Mouse (Mus musculus) intestine, postnatal 0 days (tissue): ENCODE results near the gene Gm49378. TPM values are rescaled to one million over a fixed set of nuclear protein-coding genes. Genes with fewer than 3 reads are reported as not detected.

Experiments
- ATAC-seq: fragments of 200-750 bp; cut with Nextera tagmentation; 2 replicates; pipeline ENCODE4 v1.8.0; 2017; ENCODE audit warnings: mild to moderate bottlenecking, moderate TSS enrichment, moderate library complexity
- H3K27ac ChIP-seq: fragments of 300-500 bp; sonication (generic); 2 replicates; pipeline ENCODE4 v1.5.1; 2014; ENCODE audit warnings: mild to moderate bottlenecking, low read depth, low read length, moderate library complexity
- H3K27me3 ChIP-seq: fragments of 300-500 bp; sonication (generic); replicated peaks from 2 replicates; pipeline ENCODE4 v1.6.1; 2014; ENCODE audit warnings: low read length, mixed read lengths; ENCODE audit not compliant: control insufficient read depth, insufficient read depth
- H3K36me3 ChIP-seq: fragments of 300-500 bp; sonication (generic); 2 replicates; pipeline ENCODE4 v1.6.1; 2014; ENCODE audit warnings: mild to moderate bottlenecking, moderate library complexity; ENCODE audit not compliant: control insufficient read depth, insufficient read depth
- H3K4me1 ChIP-seq: fragments of 300-500 bp; sonication (generic); replicated peaks from 2 replicates; pipeline ENCODE4 v1.6.1; 2014; ENCODE audit warnings: antibody characterized with exemption, low read length, mixed read lengths; ENCODE audit not compliant: control insufficient read depth, insufficient read depth
- H3K4me2 ChIP-seq: fragments of 300-500 bp; sonication (generic); replicated peaks from 2 replicates; pipeline ENCODE4 v1.6.1; 2014; ENCODE audit warnings: low read depth, mild to moderate bottlenecking, moderate library complexity
- H3K4me3 ChIP-seq: fragments of 300-500 bp; sonication (generic); 2 replicates; pipeline ENCODE4 v1.5.1; 2014; ENCODE audit warnings: low read depth, low read length
- H3K9ac ChIP-seq: fragments of 300-500 bp; sonication (generic); 2 replicates; pipeline ENCODE4 v1.6.1; 2014; ENCODE audit warnings: mild to moderate bottlenecking, low read depth, low read length
- H3K9me3 ChIP-seq: fragments of 300-500 bp; sonication (generic); 2 replicates; pipeline ENCODE4 v1.6.1; 2016; ENCODE audit warnings: mixed run types; ENCODE audit not compliant: control insufficient read depth
- CTCF ChIP-seq: sonication (generic); IDR thresholded peaks from 2 replicates; pipeline ENCODE4 v1.5.1; 2016; ENCODE audit warnings: low read depth, mild to moderate bottlenecking, control low read depth, antibody characterized with exemption, moderate library complexity
- WGBS: fragments of 180-500 bp; shearing (Covaris S2); extraction: QIAGEN DNeasy Blood & Tissue Kit; methylation state at CpG from one replicate; pipeline ENCODE4 v1.1.7; 2014; 5-methylcytosine and 5-hydroxymethylcytosine counted together
- polyA plus RNA-seq: library from polyadenylated mRNA; unstranded; fragments of >200 nt; fragmentation: Nextera tagmentation; extraction: Ambion mirVana; gene quantifications from 2 replicates; pipeline ENCODE4 v1.2.1, GENCODE M21; 2015

Gene Gm49378
- polyA plus RNA-seq, 1 experiment from 2014 or later, result 2.3 TPM

- Histone ChIP-seq H3K4me1 (no peaks in the 10 kb centered on the region), H3K27ac (no peak overlapping the region), H3K9me3 (no peaks in the 10 kb centered on the region), H3K36me3 (peaks cover 86% of the 10 kb centered on the region), H3K9ac (0 out of 2 replicates have a peak overlapping the region, but pooled peaks have one; percentile 17), H3K4me3 (no peak overlapping the region), H3K27me3 (no peaks in the 10 kb centered on the region), H3K4me2 (no peak overlapping the region)
- TF ChIP-seq CTCF, result no peak
- WGBS, result 95% methylated on average over 21 of the region's 21 CpGs
- ATAC-seq, result no peak
These were observed 38.9 kb downstream of the Gm49378 start for GRCm38 (mm10) chr14:55598521-55599390.

GRCm38 (mm10) chr14:55596036-55596690, 41.5 kb downstream of the Gm49378 start:
- 0 out of 2 replicates have a peak overlapping the region, but pooled peaks have one; percentile 21 for H3K27ac ChIP-seq
- H3K36me3 ChIP-seq, result peaks cover 63% of the 10 kb centered on the region
- no peak for TF ChIP-seq CTCF
- H3K4me1 ChIP-seq, result peaks cover 6% of the 10 kb centered on the region; the same call in 1 of the 2 replicates
- H3K27me3 ChIP-seq, result no peaks in the 10 kb centered on the region
- no peak overlapping the region for H3K4me3 ChIP-seq
- H3K9ac ChIP-seq, result no peak overlapping the region
- H3K4me2 ChIP-seq, result no peak overlapping the region
- ATAC-seq, result no peak
- WGBS, result 85% methylated on average over 13 of the region's 13 CpGs
- no peaks in the 10 kb centered on the region for H3K9me3 ChIP-seq

- WGBS, result 2% methylated on average over 16 of the region's 16 CpGs
- no peaks in the 10 kb centered on the region for H3K9me3 ChIP-seq
- ATAC-seq, result no peak
These were observed 45.5 kb downstream of the Gm49378 start for GRCm38 (mm10) chr14:55592226-55592625.

GRCm38 (mm10) chr14:55591331-55591891, 46.3 kb downstream of the Gm49378 start, which contains the start of gene Rnf31:
Rnf31 (plus strand) TSS chr14:55591708.
- peak within 1 kb of the TSS; percentile 90 for H3K4me2 ChIP-seq
- under 1% methylated on average over 33 of the region's 33 CpGs for WGBS
- peak; percentile 90 for ATAC-seq
- peaks cover 45% of the 10 kb centered on the region for H3K36me3 ChIP-seq
- peak within 1 kb of the TSS; percentile 86 for H3K9ac ChIP-seq
- H3K4me3 ChIP-seq, result peak within 1 kb of the TSS; percentile 94
- peak within 1 kb of the TSS; percentile 90 for H3K27ac ChIP-seq
- H3K9me3 ChIP-seq, result no peaks in the 10 kb centered on the region
- TF ChIP-seq CTCF, result no peak
- no peaks in the 10 kb centered on the region for H3K27me3 ChIP-seq
- H3K4me1 ChIP-seq, result peaks cover 6% of the 10 kb centered on the region; the same call in 1 of the 2 replicates

More at GRCm38 (mm10) chr14:55592226-55592625, 45.5 kb downstream of the Gm49378 start:
- TF ChIP-seq CTCF, result no peak
- peaks cover 6% of the 10 kb centered on the region; the same call in 1 of the 2 replicates for H3K4me1 ChIP-seq
- no peaks in the 10 kb centered on the region for H3K27me3 ChIP-seq
- peak overlapping the region; percentile 90 for H3K4me2 ChIP-seq
- peak overlapping the region; percentile 94 for H3K4me3 ChIP-seq
- peak overlapping the region; percentile 90 for H3K27ac ChIP-seq
- peak overlapping the region; percentile 86 for H3K9ac ChIP-seq
- H3K36me3 ChIP-seq, result peaks cover 47% of the 10 kb centered on the region

- H3K4me2 ChIP-seq, result peak within 1 kb of the TSS; percentile 90
- H3K4me3 ChIP-seq, result peak within 1 kb of the TSS; percentile 94
- H3K27ac ChIP-seq, result peak within 1 kb of the TSS; percentile 90
- ATAC-seq, result peak; percentile 91
- 0 out of 2 replicates have a peak, but pooled peaks have one; percentile 4 for TF ChIP-seq CTCF
- no peaks in the 10 kb centered on the region for H3K27me3 ChIP-seq
- WGBS, result under 1% methylated on average over 22 of the region's 22 CpGs
- H3K4me1 ChIP-seq, result peaks cover 6% of the 10 kb centered on the region; the same call in 1 of the 2 replicates
- H3K9ac ChIP-seq, result peak within 1 kb of the TSS; percentile 86
- no peaks in the 10 kb centered on the region for H3K9me3 ChIP-seq
- H3K36me3 ChIP-seq, result peaks cover 39% of the 10 kb centered on the region
These were observed 46.9 kb downstream of the Gm49378 start, which contains the start of gene Psme2 for GRCm38 (mm10) chr14:55590748-55591330. Psme2 (minus strand) TSS chr14:55591113.
